Mouse (Mus musculus) gastrocnemius, postnatal 4 days (tissue): ENCODE data around the gene Coq6. TPM values are rescaled to one million over a fixed set of nuclear protein-coding genes. Genes with fewer than 3 reads are reported as not detected.
"Not testable (repeated sequence)": the region's sequence is repeated elsewhere in the genome, so short reads cannot be mapped to it uniquely, and the experiment has no call there.

Source experiments
- DNase-seq, 2 experiments: peaks; one replicate each; pipeline ENCODE4 v3.0.0; 2021 to 2022; ENCODE audit warnings: low spot score in 2 of 2, mixed read lengths in 2 of 2
- long read RNA-seq, 2 experiments: library from polyadenylated mRNA; stranded (forward); transcript quantifications; one replicate each; pipeline ENCODE4 v2.0.0; 2021
- total RNA-seq, 2 experiments: library from RNA; stranded (reverse); gene quantifications; 2 replicates each; pipeline ENCODE4 v1.2.3; 2021

Coq6 gene
- 10 to 100 TPM; 35.5 to 35.7 TPM for total RNA-seq
- long read RNA-seq, experiment 1, transcript Coq6-201 (12 exons, 1,602 nt), result major isoform, 35 of 41 reads
- long read RNA-seq, experiment 1, partial matches to known transcripts, result 3 of 41 reads
- long read RNA-seq, experiment 1, other reads (novel, unspliced or antisense), result 3 of 41 reads
- long read RNA-seq, experiment 2, transcript Coq6-201 (12 exons, 1,602 nt), result major isoform, 36 of 45 reads
- long read RNA-seq, experiment 2, partial matches to known transcripts, result 0 of 45 reads
- long read RNA-seq, experiment 2, other reads (novel, unspliced or antisense), result 9 of 45 reads

DNA sequence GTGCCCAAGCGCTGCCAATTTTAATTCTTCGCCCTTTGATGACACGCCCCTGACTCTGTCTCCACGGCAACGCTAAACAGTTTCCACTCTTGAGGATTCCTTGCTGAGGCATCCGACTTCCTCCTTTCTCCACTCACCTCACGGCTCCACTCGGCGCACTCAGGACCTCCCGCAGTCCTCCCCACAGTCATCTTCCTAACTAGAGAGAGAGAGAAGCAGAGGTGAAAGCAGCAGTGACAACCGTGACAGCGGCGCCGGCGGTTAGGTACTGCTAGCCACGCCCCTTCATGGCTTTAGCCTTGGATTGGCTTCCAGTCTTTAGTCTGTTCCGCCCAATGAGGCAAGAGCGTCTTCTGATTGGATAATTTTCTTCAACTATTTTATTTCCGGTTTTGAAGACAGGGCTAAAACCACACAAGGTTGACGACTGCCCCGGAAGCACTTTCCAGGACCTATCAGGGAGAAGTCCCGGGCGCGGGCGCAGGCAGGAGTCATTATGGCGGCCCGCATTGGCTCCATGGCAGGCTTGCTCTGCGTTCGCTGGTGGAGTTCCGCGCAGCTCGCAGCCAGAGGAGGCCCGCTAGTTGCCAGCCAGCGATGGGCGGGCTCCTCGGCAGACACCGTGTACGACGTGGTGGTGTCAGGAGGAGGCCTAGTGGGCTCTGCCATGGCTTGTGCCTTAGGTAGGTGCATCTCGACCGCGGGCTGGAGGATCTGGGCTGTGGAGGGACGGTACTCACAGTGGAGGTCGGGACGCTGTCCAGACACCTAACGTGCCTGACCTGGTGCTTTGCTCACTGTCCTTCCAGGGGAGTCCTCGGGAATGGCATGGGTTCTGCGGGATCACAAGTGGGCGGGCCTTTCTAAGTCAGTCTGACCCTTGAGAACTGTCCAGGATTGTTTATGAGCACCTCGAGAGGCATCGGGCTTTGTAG is at the start of gene Coq6, which contains the start of gene Fam161b:
Gene Coq6, plus strand, starts transcription at position 103 of the 935 bp plus-strand sequence.
Gene Fam161b, minus strand, starts transcription at position 279 of the 935 bp plus-strand sequence.
- peak; percentile 88 to 96 for DNase-seq

DNA sequence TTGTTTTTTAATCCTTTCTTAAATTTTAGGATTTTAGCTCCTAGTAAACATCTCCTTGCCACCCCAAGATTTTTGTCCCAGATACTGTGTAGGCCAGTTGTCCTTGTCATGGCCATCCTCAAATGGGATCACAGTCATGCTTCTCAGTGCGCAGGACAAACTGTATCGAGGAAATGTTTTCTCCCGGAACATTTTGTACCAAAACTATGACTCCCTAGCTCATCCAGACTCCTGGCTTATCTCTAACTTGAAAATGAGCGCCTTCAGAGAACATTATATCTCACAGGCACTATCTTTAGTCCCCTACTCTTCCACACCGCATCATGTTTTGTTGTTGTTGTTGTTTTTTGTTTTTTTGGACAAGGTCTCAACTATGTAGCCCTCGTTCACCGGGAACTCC is 45.5 kb upstream of the Coq6 start:
- DNase-seq, result no peak

DNA sequence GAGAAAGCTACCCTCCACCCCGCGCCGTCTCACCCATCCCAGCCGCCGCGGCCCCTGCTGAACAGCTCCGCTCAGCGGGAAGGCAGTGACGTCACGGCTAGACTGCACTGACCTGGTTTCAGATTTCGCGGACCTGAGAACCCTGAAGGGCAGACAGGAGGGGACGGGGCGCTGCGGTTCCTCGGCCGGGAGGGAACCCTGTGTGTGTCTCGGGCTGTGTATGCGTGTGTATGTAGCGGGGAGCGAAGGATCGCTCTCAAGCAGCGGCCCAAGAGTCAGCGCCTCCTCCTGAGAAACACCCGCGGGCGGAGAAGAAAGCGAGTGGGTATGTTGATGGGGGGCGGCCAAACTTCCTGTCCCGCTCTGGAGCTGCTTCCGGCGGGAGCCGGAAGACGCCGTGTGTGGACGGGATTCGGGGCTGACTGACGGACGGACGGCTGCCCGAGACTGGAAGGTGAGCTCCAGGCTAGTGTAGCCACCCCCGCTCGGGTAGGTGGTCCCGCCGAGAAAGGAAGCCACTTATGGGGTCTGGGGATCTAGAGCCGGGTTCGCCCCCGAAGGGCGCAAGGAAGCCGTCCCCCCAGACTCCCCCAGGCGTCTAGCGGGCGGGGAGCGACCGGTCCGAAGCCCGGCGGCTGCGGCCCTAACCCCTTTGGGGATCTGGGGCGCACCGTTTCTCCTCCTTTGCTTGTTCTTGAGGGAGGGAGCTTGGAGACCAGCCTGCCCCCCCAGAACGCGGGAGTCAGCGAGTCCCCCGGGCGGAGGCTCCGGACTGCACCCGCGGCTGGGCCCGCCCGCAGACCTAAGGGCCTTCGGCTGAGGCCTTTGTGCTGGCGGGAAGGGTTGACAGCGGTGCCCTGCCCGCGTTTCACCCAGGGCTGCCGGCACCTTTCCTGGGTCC is 44.5 kb upstream of the Coq6 start, which contains the start of gene Zfp410:
Gene Zfp410, plus strand, starts transcription at position 132 of the 901 bp plus-strand sequence.
- DNase-seq, result peak; percentile 64 to 86

DNA sequence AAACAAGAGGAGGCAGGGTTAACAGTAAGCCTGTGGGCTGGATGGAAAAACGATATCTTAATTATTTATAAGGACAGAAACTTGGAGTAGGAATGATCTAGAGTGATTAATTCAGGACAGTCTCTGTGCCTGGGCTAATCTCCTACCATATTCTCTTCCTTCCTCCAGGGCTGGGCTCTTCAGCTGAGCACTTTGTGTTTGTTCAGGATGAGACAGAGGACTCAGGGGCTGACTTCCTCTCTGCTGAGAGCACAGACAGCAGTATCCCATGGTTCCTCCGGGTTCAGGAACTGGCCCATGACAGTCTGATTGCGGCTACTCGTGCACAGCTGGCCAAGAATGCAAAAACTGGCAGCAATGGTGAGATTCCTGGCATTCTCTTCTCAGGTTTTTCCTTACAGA is 34.3 kb upstream of the Coq6 start:
- DNase-seq, result no peak

DNA sequence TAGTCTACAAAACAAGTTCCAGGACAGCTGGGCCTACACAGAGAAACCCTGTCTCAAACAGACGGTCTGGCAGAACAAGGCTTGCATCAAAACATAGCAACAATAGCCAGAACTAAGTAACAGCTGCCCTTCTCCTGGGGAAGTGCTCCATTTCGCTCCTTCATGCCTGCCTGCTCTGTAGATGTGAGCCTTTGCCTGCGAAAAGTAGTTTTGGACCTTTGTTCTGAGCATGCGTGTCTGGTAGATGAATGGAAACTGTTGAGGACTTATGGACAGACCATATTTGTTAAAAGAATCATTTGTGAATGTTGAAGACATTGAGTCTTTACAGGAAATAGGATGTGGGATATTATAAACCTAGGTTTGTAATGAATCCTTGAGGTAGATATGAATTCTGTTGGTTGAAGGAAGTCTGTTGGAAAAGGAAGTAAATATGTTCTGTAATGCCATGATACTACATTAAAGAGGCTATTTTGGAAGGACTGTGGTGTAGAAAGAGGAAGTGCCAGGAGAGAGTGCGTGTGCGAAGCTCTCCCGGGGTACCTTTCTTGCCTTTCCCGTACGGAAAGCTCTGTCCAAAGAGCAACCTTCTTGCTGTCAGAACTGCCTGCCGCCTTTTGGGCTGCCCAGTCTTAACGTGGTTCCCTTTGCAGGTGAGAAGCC is 24.4 kb upstream of the Coq6 start:
- DNase-seq, result no peak

DNA sequence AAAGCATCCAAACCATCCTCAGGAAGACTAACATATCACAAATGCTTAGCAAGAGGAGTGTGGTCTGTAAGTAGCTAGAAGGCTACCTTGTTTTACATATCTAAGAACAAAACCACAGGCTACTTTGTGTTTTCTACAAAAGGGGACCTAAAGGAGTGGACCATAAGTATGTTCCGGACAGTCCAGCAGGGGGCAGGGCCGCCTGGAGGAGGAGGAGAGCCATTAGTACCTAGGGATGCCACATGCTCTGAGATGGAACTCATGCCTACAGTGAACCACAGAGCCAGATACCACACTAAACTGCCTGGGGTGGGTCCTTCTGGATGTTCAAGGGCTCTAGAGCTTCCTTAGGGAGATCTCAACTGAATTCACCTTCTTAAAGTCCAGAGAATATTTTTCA is 14.3 kb upstream of the Coq6 start:
- DNase-seq, result no peak

DNA sequence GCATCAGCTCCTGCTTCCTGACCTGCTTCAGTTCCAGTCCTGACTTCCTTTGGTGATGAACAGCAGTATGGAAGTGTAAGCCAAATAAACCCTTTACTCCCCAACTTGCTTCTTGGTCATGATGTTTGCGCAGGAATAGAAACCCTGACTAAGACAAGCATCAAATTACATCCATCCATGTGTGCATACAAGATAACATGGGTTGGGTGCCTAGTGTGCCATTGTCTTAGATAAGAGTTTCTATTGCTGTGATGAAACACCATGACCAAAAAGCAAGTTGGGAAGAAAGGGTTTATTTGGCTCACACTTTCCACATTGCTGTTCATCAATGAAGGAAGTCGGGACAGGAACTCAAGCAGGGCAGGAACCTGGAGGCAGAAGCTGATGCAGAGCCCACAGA is 2.8 kb upstream of the Coq6 start:
- DNase-seq, result not testable (repeated sequence)

DNA sequence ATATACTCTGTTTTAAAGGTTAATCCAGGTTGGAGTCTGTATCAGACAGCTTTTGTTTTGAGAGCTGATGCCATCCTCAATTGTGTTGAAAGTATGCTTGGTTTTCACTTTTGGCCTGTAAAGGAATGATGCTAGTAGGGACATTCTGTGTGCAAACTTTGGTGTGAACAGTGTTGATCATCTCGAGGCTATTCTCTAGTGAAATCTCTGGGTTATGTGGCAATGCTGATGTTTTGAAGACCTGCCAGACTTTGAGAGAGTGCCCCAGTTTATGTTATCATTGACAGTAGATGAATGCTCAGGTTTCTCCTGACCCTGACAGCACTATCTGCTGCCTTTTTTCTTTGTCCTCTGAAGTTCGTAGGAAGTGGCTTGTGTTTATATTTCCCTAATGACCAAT is 1.4 kb downstream of the Coq6 start:
- DNase-seq, result no peak

DNA sequence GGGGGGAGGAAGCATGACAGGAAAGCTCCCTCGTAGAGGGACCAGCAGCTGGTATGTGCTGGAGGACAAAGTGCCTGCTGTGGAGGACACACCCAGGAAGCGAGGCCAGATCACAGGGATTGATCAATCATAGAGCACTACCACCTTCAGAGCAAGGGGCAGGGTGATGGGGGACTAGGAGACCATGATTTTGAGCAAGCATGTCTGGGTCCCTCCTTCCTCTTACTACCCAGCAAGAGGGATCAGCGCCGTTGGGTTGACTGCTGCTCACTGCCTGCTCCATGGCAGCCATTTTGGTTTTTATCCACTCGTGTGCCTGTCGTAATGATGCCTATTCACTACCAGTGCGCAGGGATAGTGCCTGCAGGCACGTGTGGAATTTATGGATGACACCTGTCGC is 2.8 kb downstream of the Coq6 start:
- DNase-seq, result no peak

DNA sequence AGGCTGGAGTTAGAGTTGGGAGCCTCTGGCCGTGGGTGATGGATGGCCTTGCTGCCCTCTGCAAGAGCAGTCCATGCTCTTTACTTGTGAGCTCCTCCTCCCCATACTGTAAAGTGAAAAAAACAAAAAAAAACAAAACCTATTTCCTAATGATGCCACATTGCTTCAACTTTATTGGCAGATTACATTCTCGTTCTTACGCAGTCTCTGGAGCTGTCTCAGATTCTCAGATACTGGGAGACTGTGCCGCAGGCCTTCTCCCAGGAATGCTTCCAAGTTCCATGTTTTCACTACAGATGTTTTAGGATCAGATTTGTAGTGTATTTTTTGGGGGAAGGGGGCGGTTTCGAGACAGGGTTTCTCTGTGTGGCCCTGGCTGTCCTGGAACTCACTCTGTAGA is 3.7 kb downstream of the Coq6 start:
- no peak for DNase-seq

DNA sequence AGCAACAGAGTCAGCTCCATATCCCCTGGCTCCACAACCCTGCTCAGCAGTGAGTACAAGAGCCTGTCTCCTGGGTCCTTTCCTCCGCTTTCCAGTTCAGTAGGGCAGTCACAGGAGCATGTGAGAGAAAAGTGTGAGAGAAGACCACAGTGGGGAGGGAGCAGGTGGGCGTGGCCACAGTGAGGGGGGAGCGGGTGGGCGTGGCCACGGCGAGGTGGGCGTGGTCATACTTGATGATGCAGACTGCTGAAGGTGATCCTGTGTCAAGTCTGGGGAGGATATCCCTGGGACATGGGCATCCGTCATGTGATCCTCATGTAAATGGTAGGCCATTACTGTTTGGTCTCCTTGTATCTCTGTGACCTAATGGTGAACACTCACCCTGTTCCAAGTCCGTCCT is 5.5 kb downstream of the Coq6 start:
- no peak for DNase-seq

DNA sequence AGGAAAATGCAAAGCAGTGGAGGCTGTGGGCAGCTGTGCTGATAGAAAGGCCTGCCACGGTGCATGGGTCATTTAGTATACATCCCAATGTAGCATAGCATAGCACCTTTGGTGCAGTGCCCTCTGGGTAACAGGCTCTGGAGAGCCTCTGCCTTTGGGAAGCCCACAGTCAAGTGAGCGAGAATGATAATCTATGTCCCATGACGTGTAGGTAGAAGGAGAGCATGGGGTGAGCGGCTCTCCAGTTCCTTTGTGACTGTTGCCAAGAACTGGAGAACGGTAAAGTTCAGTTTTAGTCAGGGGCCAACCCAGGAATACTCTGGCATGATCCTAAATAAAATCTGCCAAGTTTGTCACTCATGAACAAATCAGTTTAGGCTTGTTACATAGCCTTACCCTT is 10.2 kb downstream of the Coq6 start:
- DNase-seq, result no peak

DNA sequence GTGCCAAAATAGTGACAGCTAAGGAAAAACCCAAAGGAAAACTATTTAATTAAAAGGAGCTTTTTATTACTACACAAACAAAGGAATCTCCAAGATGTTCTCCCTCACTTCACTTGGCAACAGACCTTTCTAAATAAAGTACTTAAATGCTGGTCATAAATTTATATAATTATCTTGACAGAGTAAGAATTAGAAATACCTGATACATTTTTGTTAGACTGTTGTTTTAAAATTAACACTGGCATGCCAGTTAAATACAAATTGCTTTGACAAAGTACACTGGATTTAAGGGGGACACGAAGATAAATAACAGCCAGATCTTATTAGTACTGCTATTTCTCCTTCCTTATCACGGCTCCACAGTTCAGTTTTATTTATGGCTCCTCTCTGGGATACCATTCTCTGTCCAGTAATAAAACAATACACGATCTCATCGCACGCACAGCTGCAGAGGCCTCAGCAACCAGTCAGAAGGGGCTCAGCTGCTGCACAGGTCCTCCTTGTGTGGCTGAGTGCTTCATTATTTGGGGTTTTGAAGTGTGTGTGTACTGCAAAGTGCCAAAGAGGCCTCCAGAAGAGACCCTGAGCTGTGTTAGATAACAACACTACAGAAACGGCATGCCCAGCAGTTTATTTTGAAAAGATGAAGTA is 12.5 kb downstream of the Coq6 start:
- no peak for DNase-seq

DNA sequence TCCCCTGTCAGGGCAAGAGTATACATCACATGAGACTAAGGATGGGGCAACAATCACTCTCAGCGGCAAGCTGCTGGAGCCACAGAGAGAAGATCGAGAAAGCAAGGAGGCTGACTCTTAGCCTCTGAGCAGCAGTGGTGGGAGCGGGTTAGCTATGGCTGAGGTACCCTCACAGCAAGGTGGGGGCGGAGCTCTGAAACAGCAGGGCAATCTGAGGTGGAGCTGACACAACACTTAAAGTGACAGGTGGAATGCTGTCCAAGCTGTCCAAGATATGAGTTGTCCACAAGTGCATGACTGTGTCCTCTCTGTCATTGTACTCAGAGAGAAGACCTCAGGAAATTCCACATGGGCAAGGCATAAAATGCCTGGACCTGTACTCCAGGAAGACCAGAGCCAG is 20.9 kb downstream of the Coq6 start:
- DNase-seq, result no peak

DNA sequence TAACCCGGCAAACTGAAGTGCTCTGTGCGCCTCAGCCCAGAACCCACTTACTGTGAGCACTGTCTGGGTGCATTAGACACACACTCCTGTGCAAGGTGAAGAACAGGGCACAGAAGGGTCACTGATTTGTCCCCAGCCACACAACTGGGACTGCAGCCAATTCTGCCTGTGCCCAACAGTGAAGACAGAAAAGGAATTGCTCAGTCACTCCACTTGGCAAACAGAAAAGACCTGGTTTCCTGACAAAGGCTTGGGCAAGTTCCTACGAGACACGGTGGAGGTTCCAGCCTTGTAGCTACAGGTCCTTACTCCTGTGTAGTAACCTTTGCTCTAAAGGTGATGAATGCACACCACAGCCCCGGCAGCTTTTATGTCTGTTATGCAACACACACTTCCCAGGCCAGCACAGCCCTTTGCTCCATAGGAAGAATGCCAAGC is 23.2 kb downstream of the Coq6 start:
- no peak for DNase-seq

DNA sequence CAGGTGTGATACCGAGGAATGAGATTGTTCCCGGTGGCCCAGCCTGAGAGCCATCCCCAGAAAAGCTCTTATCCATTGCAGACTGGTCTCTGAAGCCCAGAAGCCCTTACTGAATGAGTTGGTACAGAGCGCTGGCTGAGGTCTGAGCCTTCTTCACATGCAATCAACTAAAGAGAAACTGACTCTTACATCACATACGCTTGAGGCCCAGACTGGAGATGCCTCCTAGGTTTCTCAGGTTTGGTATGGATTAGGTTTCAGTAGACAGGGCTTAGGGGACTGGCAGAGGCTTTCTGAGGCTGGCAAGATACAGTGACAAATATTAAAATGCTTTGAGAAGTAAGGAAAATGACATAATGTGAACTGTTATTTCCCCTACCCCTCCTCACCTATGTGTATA is 24.0 kb downstream of the Coq6 start:
- no peak for DNase-seq

DNA sequence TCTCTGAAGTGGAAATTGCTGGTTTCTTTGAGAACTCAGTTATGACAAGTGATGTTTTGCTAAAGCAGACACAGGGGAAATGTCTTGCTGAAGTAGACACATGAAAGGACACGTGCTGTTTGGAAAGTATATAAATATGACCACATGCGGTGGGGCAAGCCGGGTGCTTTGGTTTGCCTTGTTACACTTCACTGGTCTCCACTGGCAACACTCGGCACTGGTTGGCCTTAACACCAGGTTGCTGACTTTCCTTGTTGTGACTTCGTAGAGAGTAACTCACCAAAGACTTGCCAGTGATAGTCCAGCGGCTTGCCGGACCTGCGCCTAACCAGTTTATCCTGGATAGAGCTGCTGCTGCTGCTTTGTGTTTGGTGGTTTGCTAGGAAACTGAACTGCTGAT is 26.6 kb downstream of the Coq6 start:
- no peak for DNase-seq

DNA sequence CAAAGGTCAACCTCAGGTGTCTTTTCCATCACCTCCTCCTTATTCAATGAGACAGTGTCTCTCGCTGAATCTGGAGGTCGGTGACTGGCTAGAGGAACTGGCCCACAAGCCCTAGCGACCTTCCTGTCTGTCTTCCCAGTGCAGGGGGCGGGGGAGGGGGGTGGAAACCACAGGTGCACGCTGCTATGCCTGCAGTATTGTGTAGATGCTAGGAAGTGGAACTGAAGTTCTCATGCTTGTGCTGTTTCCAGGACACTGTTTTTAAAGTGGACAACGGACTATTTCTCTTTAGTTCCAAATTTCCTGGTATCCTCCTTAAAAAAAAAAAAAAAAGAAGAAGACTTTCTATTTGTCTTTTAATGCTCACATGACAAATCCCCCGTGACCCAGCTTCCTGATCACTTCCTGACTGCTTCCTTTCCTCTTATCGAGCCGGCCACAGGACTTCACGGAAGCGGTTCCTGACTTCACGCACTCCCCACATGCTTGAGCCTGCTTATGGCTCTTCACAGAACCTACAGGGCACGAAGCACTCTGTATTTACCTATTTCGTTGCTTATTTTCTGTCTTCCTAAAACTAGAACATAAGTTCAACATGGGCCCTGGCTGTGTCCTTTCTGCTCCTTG is 27.4 kb downstream of the Coq6 start:
- no peak for DNase-seq

DNA sequence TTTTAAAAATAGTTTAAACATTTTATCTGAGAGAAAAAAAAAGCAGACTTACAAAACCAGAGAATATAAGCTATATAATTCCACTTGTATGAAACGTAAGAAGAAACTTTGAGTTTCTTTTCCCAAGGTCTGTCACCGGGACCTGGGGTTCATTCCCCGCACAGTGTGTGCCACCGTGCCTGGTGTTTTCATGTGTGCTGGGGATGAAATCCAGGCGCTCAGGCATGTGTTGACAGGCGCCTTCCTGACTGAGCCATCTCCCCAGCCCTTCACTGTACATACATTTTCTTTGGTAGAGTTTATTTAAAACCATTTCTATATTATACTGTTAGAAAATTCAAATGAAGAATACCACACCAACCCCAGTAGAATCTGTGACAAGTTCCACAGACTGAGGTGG is 28.9 kb downstream of the Coq6 start:
- no peak for DNase-seq

DNA sequence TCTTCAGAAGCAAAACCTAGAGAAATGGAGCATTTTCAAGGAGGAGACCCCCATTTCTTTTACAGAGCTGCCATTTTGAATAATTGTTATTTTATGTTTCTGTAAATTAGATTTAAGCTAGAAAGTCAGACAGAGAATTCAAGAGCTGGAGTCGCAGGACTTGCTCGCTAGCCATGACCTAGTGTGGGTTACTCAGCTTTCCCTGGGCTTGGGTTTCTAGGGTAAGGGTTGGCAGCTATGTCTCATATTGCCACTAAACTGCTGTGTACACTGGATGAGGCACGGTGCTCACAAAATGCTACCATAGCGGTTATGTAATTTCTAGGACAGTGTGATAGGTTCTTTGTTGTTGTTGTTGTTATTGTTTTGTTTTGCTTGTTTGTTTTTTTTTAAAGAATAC is 31.2 kb downstream of the Coq6 start:
- no peak for DNase-seq
